Mouse (Mus musculus) liver, postnatal 0 days (tissue): ENCODE data around the gene Anxa10. TPM values are rescaled to one million over a fixed set of nuclear protein-coding genes. Genes with fewer than 3 reads are reported as not detected.

Experiments used
- ATAC-seq: fragments of 200-750 bp; cut with Nextera tagmentation; 2 replicates; pipeline ENCODE4 v1.8.0; 2017; ENCODE audit warnings: mild to moderate bottlenecking, moderate library complexity
- DNase-seq: peaks from one replicate; pipeline ENCODE4 v3.0.0-alpha.2; 2016
- H3K27ac ChIP-seq: fragments of 300-500 bp; sonication (generic); 2 replicates; pipeline ENCODE4 v1.5.1; 2014; ENCODE audit warnings: antibody characterized with exemption, moderate library complexity, mild to moderate bottlenecking, low read depth
- H3K27me3 ChIP-seq: fragments of 300-500 bp; sonication (generic); 2 replicates; pipeline ENCODE4 v1.6.1; 2014; ENCODE audit warnings: low read length, control low read depth, mixed read lengths; ENCODE audit not compliant: insufficient read depth
- H3K36me3 ChIP-seq: fragments of 300-500 bp; sonication (generic); replicated peaks from 2 replicates; pipeline ENCODE4 v1.6.1; 2014; ENCODE audit warnings: mild to moderate bottlenecking, control low read depth, low read length, moderate library complexity, mixed read lengths; ENCODE audit not compliant: insufficient read depth
- H3K4me1 ChIP-seq: fragments of 300-500 bp; sonication (generic); 2 replicates; pipeline ENCODE4 v1.6.1; 2014; ENCODE audit warnings: antibody characterized with exemption, mild to moderate bottlenecking, control low read depth; ENCODE audit not compliant: insufficient read depth
- H3K4me2 ChIP-seq: fragments of 300-500 bp; sonication (generic); 2 replicates; pipeline ENCODE4 v1.6.1; 2014; ENCODE audit warnings: low read depth, mild to moderate bottlenecking, low read length, moderate library complexity, mixed read lengths
- H3K4me3 ChIP-seq: fragments of 300-500 bp; sonication (generic); 2 replicates; pipeline ENCODE4 v1.5.1; 2014; ENCODE audit warnings: low read depth, low read length
- H3K9ac ChIP-seq: fragments of 300-500 bp; sonication (generic); replicated peaks from 2 replicates; pipeline ENCODE4 v1.6.1; 2014; ENCODE audit warnings: mild to moderate bottlenecking, moderate library complexity
- H3K9me3 ChIP-seq: fragments of 300-500 bp; sonication (generic); 2 replicates; pipeline ENCODE4 v1.6.1; 2016; ENCODE audit warnings: mild to moderate bottlenecking, control low read depth, low read length, mixed read lengths
- CTCF ChIP-seq: sonication (generic); IDR thresholded peaks from 2 replicates; pipeline ENCODE4 v1.5.1; 2016; ENCODE audit warnings: antibody characterized with exemption, low read depth
- EP300 ChIP-seq: IDR thresholded peaks from 2 replicates; pipeline ENCODE4 v1.6.1; 2016; ENCODE audit warnings: antibody characterized with exemption, low read depth, mild to moderate bottlenecking
- WGBS: fragments of 180-500 bp; shearing (Covaris S2); extraction: QIAGEN DNeasy Blood & Tissue Kit; methylation state at CpG from one replicate; pipeline ENCODE4 v1.1.7; 2014; ENCODE audit not compliant: insufficient replicate concordance; 5-methylcytosine and 5-hydroxymethylcytosine counted together
- polyA plus RNA-seq: library from polyadenylated mRNA; unstranded; fragments of >200 nt; fragmentation: Nextera tagmentation; extraction: Ambion mirVana; gene quantifications from 2 replicates; pipeline ENCODE4 v1.2.1, GENCODE M21; 2015

The Anxa10 gene
- polyA plus RNA-seq = not detected in 2 replicates

GRCm38 (mm10) chr8:62123098-62123497, at the start of gene Anxa10:
Gene Anxa10, minus strand, starts transcription at chr8:62123150.
- Histone ChIP-seq H3K4me3 (no peak within 1 kb of the TSS), H3K36me3 (no peaks in the 10 kb centered on the region), H3K27me3 (no peaks in the 10 kb centered on the region), H3K9ac (no peak within 1 kb of the TSS), H3K27ac (no peak within 1 kb of the TSS), H3K4me1 (no peaks in the 10 kb centered on the region), H3K9me3 (no peaks in the 10 kb centered on the region), H3K4me2 (no peak within 1 kb of the TSS)
- TF ChIP-seq CTCF (no peak), EP300 (no peak)
- DNase-seq (no peak), ATAC-seq (no peak)
- WGBS = 70% methylated on average over 2 of the region's 2 CpGs

DNA sequence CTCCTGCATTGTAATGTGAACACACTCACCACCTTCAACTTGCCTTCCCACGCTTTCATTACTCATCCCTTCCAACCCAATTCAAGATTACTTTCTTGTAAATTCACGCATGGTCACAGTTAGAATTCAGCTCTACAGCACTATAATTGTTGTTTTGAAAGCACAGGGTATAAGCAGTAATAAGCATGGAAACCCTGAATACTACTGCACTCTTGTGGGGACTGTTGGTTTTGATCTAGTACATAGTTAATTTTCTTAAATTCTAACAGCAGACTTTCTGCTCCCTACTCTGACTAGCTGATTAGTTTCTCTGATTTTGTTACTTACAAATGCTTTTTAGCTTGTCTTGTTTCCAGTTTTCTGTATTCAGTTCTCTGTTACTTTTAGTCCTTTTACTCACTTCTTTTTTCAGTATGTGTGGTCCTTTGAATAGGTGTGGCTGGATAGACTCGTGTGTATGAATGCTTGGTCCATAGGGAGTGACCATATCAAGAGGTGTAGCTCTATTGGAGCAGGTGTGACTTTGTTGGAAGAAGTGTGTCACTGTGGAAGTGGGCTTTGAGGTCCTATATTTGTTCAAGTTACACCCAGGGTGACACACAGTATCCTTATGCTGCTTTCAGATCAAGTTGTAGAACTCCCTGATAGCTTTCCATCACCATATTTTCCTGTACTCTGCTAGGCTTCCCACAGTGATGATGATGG, 9.9 kb upstream of the Anxa10 start:
- TF ChIP-seq EP300 (no peak), CTCF (no peak)
- H3K36me3 ChIP-seq = no peaks in the 10 kb centered on the region
- 67% methylated on average over 3 of the region's 3 CpGs for WGBS
- H3K9ac ChIP-seq = no peak overlapping the region
- H3K4me3 ChIP-seq = no peak overlapping the region
- DNase-seq (no peak), ATAC-seq (no peak)
- H3K4me2 ChIP-seq = no peak overlapping the region
- no peaks in the 10 kb centered on the region for H3K27me3 ChIP-seq
- no peak overlapping the region for H3K27ac ChIP-seq
- no peaks in the 10 kb centered on the region for H3K9me3 ChIP-seq
- no peaks in the 10 kb centered on the region for H3K4me1 ChIP-seq

- no peak for DNase-seq
- no peak overlapping the region for H3K27ac ChIP-seq
- TF ChIP-seq CTCF = no peak
- TF ChIP-seq EP300 = no peak
- H3K9ac ChIP-seq = no peak overlapping the region
- H3K36me3 ChIP-seq = no peaks in the 10 kb centered on the region
- no peaks in the 10 kb centered on the region for H3K27me3 ChIP-seq
- ATAC-seq = no peak
- H3K9me3 ChIP-seq = no peaks in the 10 kb centered on the region
- H3K4me3 ChIP-seq = no peak overlapping the region
- no peak overlapping the region for H3K4me2 ChIP-seq
- no peaks in the 10 kb centered on the region for H3K4me1 ChIP-seq
- WGBS = 74% methylated on average over 2 of the region's 2 CpGs
Measured at GRCm38 (mm10) chr8:62097213-62097612, 25.7 kb downstream of the Anxa10 start.

DNA sequence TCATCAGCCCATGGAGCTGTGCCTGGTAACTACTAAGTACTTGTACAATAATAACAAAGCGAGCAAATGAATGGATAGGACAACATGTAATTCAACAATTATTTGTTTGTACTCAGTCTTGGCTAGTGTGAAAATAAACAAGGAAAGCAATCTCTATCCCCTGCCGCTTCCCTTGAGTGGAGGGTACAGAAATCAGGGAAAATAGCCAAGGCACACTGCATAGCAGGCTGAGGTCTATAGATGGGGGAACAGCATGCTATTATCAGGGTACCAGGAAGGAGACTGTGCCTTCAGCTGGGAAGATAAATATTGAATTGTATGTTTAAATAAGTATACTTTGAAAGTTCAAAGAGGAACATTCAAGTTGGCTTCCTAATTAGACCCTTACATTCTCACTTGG, 41.1 kb downstream of the Anxa10 start:
- WGBS = 70% methylated on average over 2 of the region's 2 CpGs

GRCm38 (mm10) chr8:62080195-62080802, 42.7 kb downstream of the Anxa10 start:
- no peak overlapping the region for H3K4me3 ChIP-seq

More for the DNA sequence above, 41.1 kb downstream of the Anxa10 start:
- TF ChIP-seq CTCF (no peak), EP300 (no peak)
- H3K9me3 ChIP-seq = no peaks in the 10 kb centered on the region
- ATAC-seq (no peak), DNase-seq (no peak)
- H3K9ac ChIP-seq = no peak overlapping the region
- no peaks in the 10 kb centered on the region for H3K36me3 ChIP-seq
- H3K4me1 ChIP-seq = no peaks in the 10 kb centered on the region
- H3K27me3 ChIP-seq = no peaks in the 10 kb centered on the region
- no peak overlapping the region for H3K4me2 ChIP-seq
- no peak overlapping the region for H3K4me3 ChIP-seq
- no peak overlapping the region for H3K27ac ChIP-seq

DNA sequence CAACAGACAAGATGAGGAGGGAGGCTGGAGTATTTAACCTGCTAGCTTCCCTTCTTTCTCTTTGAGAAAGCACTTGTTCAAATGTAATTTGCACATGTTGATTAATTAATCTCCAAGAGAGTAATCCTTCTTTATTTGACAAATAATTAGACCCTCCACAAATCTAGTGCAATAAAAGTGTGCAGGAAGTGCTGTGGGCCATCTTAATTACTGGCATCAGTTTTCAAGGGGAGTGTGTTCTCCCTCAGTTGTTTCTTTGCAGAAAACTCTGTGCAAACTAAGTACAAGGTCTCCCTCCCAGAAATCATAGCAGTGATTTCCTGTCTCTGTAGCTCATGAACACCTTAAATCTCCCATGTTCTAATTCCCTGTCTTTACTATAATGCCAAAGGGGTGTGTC, 54.6 kb downstream of the Anxa10 start:
- Histone ChIP-seq H3K4me2 (no peak overlapping the region), H3K9ac (no peak overlapping the region), H3K27ac (no peak overlapping the region), H3K4me3 (no peak overlapping the region), H3K9me3 (no peaks in the 10 kb centered on the region), H3K36me3 (no peaks in the 10 kb centered on the region), H3K4me1 (no peaks in the 10 kb centered on the region), H3K27me3 (no peaks in the 10 kb centered on the region)
- DNase-seq = no peak
- ATAC-seq = no peak
- no peak for TF ChIP-seq EP300
- TF ChIP-seq CTCF = no peak

More at GRCm38 (mm10) chr8:62080195-62080802, 42.7 kb downstream of the Anxa10 start:
- WGBS = 45% methylated on average over 3 of the region's 3 CpGs
- no peaks in the 10 kb centered on the region for H3K4me1 ChIP-seq
- no peak overlapping the region for H3K4me2 ChIP-seq
- no peak for TF ChIP-seq EP300
- peak; percentile 43; the same call in 1 of the 2 replicates for TF ChIP-seq CTCF
- no peaks in the 10 kb centered on the region for H3K9me3 ChIP-seq
- H3K36me3 ChIP-seq = no peaks in the 10 kb centered on the region
- H3K27me3 ChIP-seq = no peaks in the 10 kb centered on the region
- no peak overlapping the region for H3K9ac ChIP-seq
- DNase-seq (no peak), ATAC-seq (no peak)
- H3K27ac ChIP-seq = no peak overlapping the region
